Mouse (Mus musculus) kidney, adult 18-20 months (tissue): ENCODE measurements around the gene Actr2.
"Not testable (repeated sequence)": the region's sequence is repeated elsewhere in the genome, so short reads cannot be mapped to it uniquely, and the experiment has no call there.

ENCODE experiments used
- DNase-seq: peaks from one replicate; pipeline ENCODE4 v3.0.0; 2021

Actr2 gene

DNA sequence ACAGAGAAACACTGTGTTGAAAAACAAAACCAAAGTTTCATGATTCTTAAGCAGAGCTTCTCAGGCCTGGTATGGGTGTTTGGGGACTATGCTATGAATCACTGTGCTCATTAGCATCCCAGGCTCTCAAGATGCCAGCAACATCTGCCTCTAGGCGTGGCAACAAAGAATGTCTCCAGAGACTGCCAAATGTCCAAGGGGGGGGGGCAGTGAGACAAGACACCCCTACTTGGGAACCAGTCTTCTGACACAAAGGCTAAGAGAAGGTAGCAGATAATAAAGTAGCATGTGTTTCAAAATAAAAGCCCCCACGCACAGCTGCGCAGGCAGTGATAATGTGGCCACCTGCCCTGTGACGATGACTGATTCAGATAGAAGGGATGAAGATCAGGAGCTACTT, 69.5 kb downstream of the Actr2 start:
- DNase-seq = no peak

DNA sequence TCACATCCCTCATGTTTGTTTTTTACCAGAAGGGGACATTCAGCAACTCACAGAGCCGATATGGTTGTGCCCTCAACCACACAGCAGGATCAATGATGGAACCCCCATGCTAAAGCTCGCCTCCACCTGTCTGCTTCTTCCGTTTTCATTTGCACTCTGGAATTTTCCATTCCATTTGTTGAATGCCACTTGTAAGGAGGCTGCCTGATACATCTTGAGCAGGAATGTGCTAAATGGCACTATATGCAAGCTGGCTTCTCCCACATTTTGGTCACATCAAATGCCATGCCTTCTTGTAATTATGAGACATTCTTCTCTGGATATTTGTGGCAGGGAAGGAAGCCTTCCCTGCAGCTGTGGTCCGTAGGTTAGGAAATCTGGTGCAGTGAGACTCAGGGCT, 70.6 kb downstream of the Actr2 start:
- no peak for DNase-seq

DNA sequence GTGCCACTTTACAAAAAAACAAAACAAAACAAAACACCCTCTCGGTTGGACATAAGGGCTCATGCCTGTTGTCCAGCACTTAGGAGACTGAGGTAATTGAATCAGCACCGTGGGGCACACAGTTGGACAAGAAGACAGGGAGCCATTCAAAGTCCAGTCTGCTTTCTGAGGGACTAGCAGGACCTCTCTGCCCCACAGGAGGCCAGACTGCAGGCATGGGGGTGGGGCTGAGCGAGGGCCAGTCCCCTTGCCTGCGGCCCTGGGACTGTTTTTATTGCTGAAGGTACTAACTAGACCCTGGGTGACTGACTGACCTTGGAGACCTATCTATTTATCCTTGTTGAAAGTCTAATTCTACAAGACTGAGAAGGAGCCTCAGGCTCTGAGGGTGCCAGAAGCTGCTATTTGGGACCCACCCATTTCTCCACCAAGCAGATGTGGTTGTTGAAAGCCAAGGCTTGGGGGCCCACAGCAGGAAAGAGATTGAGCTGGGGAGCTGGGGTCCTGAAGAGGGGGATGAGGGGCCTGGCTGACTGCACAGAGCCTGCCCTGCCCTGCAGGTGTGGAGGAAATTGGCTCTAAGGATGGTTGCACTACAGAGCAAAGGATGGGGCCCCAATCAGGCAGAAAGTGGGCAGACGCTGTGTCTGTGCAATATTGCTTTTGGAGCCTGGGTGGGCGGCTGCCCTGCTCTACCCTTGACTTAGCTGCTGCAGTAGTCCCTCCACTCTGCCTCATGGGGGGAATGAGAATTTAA, 71.4 kb downstream of the Actr2 start:
- DNase-seq = peak; percentile 19

DNA sequence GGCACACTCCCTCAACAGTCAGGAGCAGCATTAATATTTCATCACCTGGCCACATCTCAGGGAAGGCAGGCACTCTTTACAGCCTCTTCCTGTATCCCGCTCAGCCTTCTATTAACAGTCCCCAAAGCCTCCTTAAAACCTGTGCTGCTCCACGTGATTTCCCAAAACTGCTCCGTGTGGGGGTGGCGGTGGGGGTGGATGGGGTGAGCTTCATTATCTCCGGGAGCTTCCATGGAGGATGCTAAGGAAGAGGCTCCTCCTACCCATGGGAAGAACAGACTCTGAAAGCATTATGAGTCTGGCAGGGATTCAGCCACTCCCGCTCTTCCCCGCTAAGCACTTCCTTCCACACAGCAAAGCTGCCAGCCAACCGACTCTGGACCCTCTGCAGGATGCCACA, 74.0 kb downstream of the Actr2 start:
- no peak for DNase-seq

DNA sequence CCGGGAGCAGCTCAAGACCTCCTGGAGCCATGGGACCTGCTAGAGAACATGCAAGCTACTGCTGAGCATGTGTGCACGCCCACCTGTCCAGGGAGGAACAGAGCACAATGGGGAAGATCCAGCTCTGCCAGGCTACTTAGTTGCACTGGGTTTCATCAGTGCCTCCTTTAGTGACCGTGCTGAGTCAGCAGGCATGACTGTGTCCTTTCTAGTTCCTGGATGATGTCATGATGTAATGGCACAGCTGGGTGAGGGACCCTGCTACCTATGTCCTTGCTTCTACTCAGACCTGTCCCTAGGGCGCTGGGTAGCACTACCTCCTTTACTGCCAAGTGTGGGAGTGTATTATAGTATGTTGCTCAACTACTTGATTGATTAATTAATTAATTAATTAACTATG, 75.0 kb downstream of the Actr2 start:
- no peak for DNase-seq

DNA sequence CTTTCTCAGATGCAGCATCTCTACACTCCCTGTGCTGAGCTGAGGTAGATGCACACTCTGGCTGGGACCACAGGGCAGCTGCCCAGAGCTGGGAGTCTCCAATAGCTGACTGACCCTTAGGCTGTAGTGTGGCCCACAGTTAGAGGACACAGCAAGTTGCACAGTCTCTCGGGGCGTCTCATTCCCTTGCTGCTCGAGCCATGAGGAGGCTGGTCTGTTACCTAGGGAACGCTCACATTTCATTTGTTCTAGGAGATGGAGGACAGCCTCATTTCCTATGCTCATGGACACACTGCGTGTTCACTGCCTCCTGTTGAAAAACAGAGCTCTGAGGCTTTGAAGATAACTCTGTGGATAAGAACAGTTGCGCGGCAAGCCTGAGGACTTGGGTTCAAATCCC, 76.7 kb downstream of the Actr2 start:
- DNase-seq = no peak

DNA sequence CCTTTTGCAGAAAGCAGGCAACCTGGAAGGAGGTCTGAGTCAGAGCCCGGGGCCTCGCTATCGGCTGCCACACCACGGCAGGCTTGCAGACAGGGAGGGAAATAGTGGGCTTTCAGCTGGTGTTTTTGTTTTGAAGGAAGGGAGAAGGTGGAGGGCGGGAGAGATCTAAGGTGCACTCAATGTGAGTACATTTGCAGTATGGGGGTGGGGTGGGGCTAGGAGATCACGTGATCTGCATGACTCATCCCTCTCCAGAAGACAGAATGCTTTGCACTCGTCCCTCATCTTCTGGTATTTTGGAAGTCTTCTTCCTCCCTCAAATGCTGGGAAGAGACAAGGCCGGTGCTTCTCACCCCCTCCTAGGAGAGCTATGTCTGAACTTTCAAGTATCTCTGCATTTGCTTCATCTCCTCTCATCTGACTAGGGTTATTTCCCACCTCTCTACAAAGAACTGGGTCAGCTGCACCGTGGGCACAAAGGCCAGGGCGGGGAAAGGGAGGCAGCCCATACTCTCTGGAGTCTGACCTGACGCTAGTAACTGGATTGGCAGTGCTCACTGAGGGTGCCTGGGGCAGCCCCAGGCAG, 77.3 kb downstream of the Actr2 start:
- no peak for DNase-seq

DNA sequence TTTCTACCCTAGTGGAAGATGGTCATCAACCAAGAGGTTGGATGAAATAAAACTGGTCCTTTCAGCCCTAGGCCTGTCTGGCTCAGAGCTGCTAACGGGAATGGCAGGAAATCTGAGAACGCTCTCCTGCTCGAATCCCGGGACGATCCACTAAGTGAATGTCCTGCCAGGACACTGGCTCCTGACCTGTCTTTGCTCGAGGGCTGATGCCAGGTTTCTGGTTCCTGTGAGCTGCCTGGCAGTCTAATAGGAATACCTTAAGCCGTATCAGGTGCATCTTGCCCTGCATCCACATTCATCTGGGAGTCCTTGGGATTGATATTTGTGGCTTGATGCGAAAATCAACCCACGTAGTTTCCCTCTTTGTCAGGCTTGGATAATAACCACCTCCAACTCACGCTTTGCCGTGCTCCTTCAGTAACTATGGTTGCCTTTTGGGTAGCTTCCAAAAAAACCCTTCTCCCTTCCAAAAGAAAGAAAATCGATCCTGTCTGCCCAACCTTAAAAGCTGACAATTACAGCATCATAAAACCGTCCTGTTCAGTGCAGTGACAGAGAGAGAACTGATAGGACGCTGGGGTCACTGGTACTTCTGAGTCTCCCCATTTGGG, 78.3 kb downstream of the Actr2 start:
- no peak for DNase-seq

DNA sequence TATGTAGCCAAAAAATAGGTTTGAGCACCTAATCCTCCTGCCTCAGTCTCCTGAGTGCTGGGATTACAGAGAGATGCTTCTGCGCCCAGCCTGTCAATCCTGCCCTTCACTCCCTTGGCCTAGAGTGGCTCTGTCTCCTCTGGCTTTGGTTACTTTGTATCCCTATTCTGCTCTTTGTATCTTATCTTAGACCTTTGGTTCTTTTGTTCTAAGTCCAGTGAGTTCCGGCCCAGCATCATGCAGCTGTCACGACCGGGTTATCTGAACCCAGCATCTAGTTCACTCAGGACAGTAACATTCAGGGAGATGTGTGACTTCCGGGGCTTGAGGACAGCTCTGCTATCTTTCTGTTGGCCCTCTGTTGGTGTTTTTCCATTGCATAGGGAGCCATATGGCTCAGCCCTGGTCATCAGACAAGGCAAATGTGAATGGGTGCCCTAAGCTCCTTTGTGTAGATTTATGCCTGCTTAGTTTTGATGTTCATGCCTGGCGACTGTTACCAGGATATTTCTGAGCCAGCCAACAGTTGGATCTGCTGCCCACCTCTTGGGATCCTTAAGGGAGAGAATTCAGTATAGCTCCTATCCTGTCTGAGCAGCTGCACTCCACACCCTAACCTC, 79.1 kb downstream of the Actr2 start:
- DNase-seq = no peak

DNA sequence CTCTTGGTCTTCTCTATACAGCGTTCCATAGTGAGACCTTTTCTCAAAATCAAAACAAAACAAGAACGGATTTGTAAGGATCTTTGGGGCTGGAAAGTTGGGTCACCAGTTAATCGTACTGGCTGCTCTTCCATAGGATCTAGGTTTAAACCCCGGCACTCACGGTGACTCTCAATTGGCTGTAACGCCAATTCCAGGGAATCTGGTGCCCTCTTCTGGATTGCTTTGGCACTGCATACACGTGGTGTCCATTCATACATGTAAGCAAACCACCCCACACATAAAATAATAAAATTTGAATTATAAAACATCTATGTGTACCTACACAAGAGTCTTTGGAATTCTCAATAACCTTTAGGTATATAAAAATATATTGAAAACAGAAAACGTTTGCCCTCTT, 81.2 kb downstream of the Actr2 start:
- peak; percentile 50 for DNase-seq

DNA sequence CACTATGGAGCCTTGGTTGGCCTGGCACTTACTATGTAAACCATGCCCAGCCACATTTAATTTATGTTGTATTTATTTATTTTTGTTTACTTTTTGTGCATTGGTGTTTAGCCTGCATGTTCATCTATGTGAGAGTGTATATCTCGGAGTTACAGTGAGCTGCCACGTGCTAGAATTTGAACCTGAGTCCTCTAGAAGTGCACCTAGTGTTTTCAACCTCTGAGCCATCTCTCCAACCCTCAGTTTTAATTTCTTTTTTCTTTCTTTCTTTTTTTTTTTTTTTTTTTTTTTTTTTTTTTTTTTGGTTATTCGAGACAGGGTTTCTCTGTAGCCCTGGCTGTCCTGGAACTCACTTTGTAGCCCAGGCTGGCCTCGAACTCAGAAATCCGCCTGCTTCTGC, 81.7 kb downstream of the Actr2 start:
- not testable (repeated sequence) for DNase-seq

DNA sequence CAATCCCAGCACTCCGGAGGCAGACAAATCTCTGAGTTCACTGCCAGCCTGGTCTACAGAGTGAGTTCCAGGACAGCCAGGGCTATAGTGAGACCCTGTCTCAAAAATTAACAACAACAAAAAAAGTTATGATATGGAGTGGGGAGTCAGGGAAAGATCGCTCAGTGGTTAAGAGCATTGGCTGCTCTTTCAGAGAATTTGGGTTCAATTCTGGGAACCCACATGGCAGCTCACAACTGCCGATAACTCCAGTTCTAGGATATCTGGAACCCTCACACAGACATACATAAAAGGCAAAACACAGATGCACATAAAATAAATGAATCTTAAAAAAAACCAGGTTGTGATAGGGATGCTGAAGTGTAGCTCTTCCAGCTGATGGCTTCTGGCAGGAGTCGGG, 83.7 kb downstream of the Actr2 start:
- DNase-seq = no peak

DNA sequence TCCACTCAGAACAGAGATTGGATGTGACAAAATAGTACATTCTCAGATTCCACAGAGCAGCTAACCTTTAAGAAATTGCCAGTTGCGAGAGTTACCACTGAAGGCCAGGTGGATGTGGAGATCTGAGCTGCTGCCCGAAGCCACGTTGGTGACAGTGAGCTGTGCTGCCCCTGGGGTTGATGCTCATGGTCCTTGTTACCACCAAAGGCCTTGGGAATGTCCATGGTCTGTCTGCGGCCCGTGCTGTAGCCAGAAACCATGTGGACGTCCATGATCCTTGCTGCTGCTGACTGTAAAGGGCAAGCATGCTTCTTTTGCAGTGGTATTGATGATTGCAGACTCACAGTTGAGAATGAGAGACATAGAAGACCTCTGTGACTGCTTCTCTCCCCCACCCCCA, 84.3 kb downstream of the Actr2 start:
- DNase-seq = no peak

DNA sequence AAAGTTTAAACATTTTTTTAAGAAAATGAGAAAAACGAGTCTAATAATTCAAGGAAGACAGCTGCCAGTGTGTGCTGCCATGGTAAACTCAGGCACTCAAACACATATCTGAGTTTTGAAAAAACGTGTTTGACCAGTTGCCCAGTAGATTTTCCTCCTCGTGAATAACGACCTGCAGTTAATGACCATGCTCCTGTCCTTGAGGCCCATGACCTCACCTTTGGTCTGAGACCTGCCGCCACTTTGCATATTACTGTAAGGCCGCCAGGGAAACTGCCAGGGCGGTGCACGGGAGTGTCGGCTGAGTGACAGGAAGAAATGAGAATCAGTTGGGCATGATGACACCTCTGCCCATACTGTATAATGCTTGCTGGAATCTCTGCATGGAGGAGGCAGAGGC, 85.0 kb downstream of the Actr2 start:
- no peak for DNase-seq

DNA sequence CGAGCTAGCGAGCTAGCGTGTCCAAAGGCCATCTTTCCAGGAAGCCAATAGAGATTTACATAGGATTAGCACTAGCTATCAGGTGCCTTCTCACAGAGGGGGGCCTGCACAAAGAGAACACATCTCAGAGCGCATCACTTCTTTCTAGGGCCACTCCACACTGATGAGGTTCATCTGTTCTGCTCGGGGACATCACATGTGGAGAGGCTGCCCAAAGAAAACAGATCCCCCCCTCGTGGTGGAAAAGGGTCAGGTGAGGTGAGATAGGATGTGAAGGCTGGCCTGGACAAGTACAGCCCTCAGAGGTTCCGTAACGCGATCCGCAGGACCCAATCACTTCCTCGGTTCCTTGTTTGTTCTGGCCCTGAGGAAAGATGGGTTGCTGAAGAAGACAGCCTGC, 86.8 kb downstream of the Actr2 start:
- DNase-seq = peak; percentile 28

DNA sequence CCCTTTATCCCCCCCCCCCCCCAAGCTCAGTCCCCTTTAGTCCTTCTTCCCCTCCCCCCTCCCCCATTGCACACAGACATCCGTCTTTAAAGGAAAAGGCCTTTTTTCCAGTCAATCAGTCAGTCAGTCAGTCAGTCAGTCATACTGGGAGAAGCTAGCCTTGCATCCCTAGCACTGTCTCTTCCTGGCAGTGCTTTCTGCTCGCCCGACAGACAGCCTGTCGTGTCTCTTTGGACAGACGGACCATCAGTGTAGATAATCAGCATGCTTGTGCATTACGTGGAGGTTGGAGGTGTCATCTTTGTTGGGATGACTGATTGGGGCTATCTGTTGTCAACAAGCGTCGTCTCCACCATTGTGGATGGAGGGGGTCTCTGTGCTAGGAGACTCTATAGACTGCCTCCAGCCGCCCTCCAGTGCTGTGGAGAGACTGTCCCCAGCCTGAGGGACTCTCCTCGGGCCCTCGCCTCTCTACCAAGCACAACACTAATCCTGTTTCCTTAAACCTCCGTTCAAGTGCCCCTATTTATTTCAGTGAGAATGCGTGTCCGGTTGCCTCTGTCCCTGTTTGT, 89.7 kb downstream of the Actr2 start:
- DNase-seq = no peak

DNA sequence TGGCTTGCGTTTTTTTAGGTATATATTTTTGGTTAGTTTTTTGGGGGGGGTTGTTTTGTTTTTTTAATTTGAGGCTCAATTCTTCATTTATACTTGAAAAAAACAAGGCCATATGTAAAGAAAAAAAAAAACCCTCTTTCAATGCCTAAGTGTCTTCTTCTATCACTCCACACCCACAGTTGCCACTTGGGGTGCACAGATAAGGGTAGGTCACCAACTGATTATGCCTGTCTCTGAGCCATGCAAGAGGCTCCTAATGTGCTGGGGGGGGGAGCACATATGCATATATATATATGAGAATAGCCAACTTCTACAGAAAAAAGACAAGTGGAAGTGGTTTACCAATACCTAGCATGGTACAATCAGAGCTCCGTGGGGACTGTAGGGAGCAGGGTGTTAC, 90.3 kb downstream of the Actr2 start:
- no peak for DNase-seq

DNA sequence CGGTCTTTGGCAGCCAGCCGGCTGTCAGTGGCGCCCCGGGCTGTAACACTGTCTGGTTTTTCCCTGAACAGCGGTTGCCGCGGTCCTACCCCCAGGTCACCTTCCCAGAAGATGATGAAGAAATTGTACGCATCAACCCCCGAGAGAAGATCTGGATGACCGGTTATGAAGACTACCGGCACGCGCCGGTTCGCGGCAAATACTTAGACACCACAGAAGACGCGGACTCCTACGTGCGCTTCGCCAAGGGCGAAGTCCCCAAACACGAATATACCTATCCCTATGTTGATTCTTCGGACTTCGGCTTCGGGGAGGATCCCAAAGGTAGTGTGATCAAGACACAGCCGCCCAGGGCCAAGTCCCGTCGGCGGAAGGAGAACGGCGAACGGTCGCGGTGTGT, 92.0 kb downstream of the Actr2 start:
- DNase-seq = no peak

DNA sequence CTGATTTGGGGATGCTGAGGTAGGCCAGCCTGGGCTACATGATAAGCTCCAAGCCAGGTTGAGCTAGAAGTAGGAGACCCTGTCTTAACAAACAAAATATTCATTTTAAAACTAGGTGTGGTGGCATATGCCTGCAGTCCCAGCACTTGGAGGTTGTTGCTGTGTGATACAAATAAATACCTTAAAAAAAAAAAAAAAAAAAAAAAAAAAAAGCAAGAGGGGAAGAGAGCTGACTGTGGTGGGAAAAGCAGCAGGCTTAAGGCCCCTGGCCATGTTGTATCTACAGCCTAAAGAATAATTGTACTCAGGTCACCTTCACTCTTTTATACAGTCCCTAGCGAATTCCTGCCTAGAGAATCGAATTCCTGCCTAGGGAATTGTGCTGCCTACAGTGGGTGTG, 93.8 kb downstream of the Actr2 start:
- no peak for DNase-seq

DNA sequence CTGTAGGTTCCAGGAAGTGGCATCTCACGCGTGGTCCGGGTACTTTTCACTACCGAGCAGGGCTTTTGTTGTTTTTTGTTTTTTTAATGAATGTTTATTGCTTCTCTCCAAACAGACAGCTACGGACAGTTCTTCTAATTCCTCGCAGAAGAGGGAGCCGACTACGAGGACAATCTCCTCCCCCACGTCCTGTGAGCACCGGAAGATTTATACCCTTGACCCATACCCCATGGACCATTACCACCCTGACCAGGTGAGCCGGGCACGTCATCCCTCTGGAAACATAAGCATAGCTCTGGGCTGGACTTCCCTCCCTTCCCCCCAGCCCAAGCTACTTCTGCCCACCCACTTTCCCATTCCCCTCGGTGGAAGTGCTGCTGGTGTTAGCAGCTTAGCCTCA, 94.8 kb downstream of the Actr2 start:
- DNase-seq = no peak

DNA sequence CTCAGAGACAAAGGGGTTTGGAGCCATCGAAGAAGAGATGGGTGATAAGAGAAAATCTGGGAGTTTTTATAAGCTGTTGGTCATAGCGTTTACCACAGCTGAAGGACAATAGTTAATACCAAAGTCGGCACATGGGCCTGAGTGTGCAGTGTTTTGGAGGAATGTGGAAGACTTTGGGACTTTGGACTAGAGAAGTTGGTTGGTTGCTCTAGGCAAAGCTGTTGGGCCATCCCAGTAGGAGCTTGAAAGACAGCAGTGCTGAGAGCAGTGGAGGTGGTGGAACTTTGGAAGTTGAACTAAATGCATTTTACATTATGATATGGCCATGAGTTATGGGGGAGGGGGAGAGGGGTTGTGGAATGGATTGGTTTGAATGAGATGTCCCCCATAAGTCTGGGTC, 99.3 kb downstream of the Actr2 start:
- DNase-seq = no peak
